Mouse (Mus musculus): Measurements from ENCODE around the gene Foxn1. TPM values are rescaled to one million over a fixed set of nuclear protein-coding genes. Genes with fewer than 3 reads are reported as not detected.

The Foxn1 gene
- total RNA-seq, 1 experiment from 2014 or later, result 0.36 TPM

DNA sequence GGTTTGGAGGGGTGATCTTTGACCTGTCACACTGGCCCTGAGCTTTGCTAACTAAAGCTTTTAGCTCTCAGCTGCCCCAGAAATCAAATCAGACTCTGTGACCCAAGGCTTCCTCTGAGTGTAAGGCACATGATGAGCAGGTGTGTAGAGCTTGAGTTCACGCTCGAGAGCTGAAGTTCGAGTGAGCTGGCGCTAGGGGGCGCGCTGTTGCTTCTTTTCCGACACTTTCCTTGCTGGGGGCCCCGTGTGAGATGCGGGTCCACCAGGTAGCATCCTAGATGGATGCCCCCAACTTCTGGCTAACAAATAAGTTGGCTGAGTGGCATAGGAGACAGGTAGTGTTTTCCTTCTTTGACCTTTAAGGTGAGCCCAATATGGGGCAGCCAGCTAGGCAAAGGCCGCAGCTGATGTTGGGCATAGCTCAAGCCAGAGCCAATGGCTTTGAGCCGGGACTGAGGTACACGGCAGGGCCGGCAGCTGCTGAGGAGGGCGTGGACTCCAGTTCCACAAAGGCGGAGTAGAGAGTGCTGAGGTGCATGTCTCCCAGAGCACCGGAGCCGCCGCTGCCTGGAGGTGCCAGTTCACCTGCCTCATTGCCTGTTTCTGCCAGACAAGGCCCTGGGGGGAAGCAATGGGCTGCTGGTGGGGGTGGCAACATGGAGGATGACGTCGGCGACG lies 27.9 kb downstream of the Foxn1 start:
- peak; percentile 53 for DNase-seq

GRCm38 (mm10) chr11:78355471-78356238 lies 30.7 kb downstream of the Foxn1 start:
- peak; percentile 84 for DNase-seq

DNA sequence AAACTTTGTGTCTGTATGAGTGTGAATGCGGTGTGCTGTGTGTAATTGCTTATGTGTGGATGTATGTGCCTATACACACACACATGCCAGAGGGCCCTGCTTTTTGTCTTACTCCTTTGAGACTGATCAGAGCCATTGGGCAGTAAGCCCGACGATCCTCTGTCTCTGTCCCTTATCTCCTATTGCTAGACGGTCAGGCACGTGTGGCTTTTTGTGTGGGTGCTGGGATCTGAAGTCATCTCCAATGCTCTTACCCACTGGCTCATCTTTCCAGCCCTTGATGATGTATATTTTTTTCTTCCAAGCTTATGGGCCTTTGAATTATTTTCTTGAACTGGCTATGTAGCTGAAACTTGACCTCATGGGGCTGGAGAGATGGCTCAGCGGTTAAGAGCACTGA lies 31.5 kb downstream of the Foxn1 start:
- no peak for DNase-seq

DNA sequence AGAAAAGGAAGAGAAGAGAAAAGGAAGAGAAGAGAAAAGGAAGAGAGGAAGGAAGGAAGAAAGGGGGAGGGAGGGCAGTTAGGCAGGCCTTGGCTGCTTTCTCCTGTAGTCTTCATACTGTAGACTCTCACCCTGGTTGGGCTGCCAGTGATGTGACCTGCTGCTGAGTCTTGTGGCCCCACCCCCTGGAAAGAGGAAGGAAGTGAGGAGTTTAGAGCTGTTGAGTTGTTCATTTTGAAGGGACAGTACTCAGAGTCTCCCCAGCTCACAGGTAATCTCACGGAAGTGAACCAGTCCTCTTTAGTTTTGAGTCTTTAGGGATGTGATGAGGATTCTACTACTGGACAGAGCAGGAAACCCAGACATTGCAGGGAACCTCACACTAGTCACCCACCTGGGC lies 33.3 kb downstream of the Foxn1 start:
- DNase-seq, result no peak

DNA sequence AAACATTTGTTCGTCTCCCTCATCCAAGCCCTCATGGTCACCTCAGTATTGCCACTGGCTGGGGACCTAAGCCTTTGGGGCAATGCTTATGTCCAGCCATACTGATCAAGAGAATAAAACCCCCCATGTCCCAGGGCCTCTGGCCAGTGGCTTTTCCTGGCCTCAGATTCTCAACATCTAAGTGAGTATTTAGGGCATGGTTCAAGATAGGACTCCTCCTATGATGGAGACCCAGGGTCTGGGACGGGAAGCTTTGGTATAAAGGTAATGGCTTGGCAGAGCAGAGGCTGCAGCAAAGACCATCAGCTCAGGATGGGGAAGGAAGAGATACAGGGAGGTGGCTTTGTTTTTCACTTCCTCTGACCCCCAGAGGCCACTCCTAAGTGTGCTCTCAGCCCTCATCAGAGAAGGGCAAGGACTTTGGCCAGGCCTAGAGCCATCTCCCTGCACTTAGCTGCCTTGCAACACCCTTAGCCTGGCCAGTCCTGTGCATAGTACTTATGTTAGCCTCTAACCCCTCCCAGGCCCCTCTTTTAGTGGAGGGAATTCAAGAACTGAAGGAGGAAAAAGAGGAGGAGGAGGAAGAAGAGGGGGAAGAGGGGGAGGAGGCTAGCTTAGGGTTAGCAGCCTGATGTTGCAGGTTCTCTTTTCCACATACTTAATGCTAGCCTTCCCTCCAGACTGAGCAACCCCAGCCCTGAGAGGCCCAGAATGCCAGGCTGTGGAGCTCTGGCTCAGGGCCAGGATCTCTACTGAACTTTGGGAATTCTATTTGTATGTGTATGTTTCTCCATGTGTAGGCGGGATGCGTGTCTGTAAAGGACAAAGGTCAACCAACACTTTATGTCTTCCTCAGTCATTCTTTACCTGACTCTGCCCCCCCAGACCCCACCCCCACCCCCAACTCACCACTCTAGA lies 36.7 kb downstream of the Foxn1 start:
- DNase-seq, result no peak

DNA sequence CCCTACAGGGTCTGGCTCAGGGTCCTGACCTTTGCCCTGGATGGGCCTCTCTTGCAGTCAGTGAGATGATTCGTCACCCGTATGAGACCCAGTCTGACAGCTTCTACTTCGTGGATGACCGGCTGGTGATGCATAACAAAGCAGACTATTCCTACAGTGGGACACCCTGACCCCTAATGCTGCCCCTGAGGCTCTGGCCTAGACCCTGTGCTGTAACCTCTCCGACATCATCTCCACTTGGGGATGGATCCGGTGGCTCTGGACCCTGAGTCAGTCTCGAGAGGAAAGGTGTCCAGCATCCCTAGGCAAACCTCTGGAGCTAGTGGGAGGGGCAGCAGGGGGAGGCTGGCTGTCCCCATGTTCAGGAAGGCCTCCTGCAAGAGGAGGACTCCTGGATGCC lies 37.9 kb downstream of the Foxn1 start:
- no peak for DNase-seq

DNA sequence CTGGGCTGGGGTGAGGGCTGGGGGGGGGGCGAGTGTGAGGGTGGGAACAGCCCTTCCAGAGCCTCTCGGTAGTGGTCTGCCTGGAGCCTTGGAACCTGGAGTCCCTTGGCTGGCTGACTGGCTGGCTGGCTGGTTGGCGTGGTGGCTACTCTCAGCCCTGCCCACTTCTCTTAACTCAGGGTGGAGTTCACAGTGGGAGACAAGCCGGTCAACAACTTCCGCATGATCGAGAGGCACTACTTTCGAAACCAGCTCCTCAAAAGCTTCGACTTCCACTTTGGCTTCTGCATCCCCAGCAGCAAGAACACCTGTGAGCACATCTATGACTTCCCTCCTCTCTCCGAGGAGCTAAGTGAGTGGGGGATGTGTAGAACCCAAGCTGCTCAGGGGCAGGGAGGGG lies 38.5 kb downstream of the Foxn1 start:
- no peak for DNase-seq

DNA sequence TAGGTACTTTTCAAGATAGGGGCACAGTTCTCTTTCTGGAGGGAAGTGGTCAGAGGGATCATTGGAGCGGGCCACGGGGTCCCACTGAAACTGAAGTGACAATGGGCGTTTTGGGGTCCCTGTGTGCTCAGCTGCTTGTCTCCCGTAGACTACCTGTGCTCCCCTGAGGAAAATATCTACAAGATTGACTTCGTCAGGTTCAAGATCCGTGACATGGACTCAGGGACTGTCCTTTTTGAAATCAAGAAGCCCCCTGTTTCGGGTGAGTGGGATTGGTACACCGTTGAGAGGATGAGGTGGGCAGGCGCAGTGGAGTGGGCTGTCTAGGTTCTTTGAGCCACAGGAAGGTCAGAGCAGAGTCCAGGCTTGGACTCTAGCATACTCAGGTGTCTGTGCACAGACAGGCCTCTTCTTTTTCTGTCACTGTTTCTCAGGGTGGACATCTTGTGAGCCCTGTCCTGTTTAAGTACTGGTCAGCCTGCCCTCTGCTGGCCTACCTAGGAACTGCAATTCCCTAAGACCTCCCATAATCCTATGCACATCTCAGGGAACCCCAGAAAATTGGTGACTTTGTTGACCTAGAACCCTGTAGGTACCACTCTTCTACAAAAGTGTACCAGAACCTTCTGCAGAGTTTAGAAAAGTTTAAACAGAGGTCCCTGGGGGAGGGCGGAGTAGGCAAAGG lies 39.1 kb downstream of the Foxn1 start:
- DNase-seq, result peak; percentile 70

- DNase-seq, result no peak
Observed at GRCm38 (mm10) chr11:78346326-78347069, 39.9 kb downstream of the Foxn1 start.

DNA sequence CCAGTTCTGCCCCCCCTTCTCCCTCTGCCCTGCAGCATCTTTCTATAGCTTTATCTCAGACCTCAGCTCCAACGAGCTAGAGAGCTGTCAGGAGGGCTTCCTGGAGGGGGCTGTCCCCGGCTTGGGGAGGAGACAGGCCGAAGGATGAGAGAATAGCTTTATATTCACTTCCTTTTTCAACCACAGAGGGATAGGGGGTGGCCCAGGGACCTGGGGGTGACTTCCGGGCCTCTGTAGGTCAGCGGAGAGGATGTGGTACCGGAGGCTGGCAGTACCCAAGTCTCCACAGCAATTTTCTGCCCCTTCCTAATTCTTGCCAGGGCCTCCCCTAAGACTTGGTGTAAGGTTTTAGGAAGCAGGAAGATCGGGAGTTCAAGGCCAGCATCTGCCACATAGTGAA lies 40.6 kb downstream of the Foxn1 start:
- DNase-seq, result no peak

- peak; percentile 39 for DNase-seq
Observed at GRCm38 (mm10) chr11:78344890-78345715, 41.3 kb downstream of the Foxn1 start.

- no peak for DNase-seq
Observed at GRCm38 (mm10) chr11:78344328-78344889, 41.9 kb downstream of the Foxn1 start.

GRCm38 (mm10) chr11:78343381-78344327 lies 42.7 kb downstream of the Foxn1 start, which contains the start of gene Unc119:
Unc119 (plus strand) TSS chr11:78343482.
- DNase-seq, result peak; percentile 89

DNA sequence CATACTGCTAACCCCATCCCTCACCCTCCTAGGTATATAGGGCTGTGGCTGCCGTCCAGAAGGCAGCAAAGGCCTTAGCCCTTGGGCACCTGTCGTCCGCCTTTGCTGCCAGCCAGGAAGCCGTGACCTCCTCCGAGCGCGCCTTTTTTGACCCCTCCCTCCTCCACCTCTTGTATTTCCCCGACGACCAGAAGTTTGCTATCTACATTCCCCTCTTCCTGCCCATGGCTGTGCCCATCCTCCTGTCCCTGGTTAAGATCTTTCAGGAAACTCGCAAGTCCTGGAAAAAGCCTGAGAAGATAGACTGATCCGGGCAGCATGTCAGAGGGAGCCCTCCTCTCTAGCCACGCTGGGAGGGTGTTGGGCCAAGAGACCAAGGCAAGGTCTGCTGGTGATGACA lies 44.7 kb downstream of the Foxn1 start:
- DNase-seq, result no peak

- no peak for DNase-seq
Observed at GRCm38 (mm10) chr11:78337040-78337439, 49.3 kb downstream of the Foxn1 start.

DNA sequence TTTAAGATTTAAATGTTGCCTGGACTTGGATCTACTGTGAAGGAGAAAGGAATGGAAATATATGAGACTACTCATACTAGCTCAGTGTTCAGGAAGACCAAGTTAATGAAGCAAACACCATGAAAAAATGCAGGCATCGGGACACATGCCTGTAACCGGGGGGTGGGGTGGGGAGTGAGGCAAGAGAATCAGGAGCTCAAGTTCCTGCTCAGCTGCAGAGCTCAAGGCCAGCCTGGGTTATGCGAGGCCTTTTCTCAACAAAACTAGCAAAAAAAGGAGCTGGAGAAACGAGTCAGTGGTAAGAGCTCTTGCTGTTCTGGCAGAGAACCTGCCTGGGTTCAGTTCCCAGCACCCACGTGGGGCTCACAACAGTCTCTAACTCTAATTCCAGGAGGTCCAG lies 52.4 kb downstream of the Foxn1 start:
- DNase-seq, result no peak

DNA sequence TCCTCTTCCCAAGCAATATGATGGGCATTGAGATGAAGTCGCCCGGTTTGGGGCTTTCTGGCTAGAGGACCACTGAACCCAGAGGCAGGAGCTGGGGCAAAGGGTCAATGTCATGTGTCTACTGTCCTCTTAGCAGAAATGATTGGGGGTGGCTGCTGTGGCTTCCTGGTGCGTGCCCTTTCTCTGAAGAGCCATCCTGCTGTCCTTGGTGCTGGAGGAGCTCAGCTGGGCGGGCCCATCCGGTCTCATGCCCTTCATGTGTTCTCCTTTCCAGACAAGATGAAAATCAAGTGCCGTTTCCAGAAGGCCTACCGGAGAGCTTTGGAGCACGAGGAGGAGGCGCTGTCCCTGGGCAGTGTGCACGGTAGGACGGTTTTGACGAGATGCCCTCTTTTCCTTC lies 53.7 kb downstream of the Foxn1 start:
- no peak for DNase-seq

GRCm38 (mm10) chr11:78328512-78329056 lies 57.8 kb downstream of the Foxn1 start:
- DNase-seq, result no peak

Measured in adrenal gland, postnatal 25 days (tissue).